Mouse (Mus musculus) MEL (cell line): ENCODE measurements around the gene Gm28374. TPM values are rescaled to one million over a fixed set of nuclear protein-coding genes. Genes with fewer than 3 reads are reported as not detected.

Experiments used
- DNase-seq: peaks from one replicate; pipeline ENCODE4 v3.0.0; 2011; ENCODE audit warnings: low read depth, low spot score
- H3K27ac ChIP-seq: 2 replicates; pipeline ENCODE4 v1.5.1; 2012; ENCODE audit warnings: low read depth, mild to moderate bottlenecking, control low read depth, low read length, moderate library complexity; ENCODE audit not compliant: control insufficient read depth
- H3K27me3 ChIP-seq, 2 experiments: fragments of 150-350 bp in 1 of 2; sonication (generic) in 1 of 2; 2 replicates each; pipeline ENCODE4 v1.6.1; 2012; ENCODE audit warnings: low read length in 2 of 2, mild to moderate bottlenecking in 2 of 2, improper control_type of control experiment in 1 of 2, moderate library complexity in 1 of 2; ENCODE audit not compliant: insufficient read depth in 2 of 2, control insufficient read depth in 1 of 2
- H3K36me3 ChIP-seq, 2 experiments: 2 replicates each; pipeline ENCODE4 v1.6.1; 2012 to 2014; ENCODE audit warnings: low read length in 2 of 2, improper control_type of control experiment in 1 of 2, inconsistent platforms in 1 of 2, mild to moderate bottlenecking in 1 of 2; ENCODE audit not compliant: insufficient read depth in 2 of 2, control insufficient read depth in 1 of 2
- H3K4me1 ChIP-seq, 2 experiments: fragments of 150-350 bp in 1 of 2; sonication (generic) in 1 of 2; 2 replicates each; pipeline ENCODE4 v1.6.1; 2012; ENCODE audit warnings: low read length in 2 of 2, improper control_type of control experiment in 1 of 2, mild to moderate bottlenecking in 1 of 2; ENCODE audit not compliant: insufficient read depth in 2 of 2, control insufficient read depth in 1 of 2
- H3K4me3 ChIP-seq, 2 experiments: fragments of 150-350 bp in 1 of 2; sonication (generic) in 1 of 2; 2 replicates each; pipeline ENCODE4 v1.5.1; 2012; ENCODE audit warnings: low read depth in 2 of 2, low read length in 2 of 2, mild to moderate bottlenecking in 2 of 2, moderate library complexity in 2 of 2, control low read depth in 1 of 2, improper control_type of control experiment in 1 of 2; ENCODE audit not compliant: control insufficient read depth in 1 of 2, insufficient read depth in 1 of 2
- H3K79me2 ChIP-seq: 2 replicates; pipeline ENCODE4 v1.6.1; 2012; ENCODE audit warnings: mild to moderate bottlenecking, low read length, moderate library complexity; ENCODE audit not compliant: control insufficient read depth, poor library complexity, insufficient read depth
- H3K9ac ChIP-seq: 2 replicates; pipeline ENCODE4 v1.6.1; 2012; ENCODE audit warnings: low read depth, mild to moderate bottlenecking, control low read depth, low read length, moderate library complexity; ENCODE audit not compliant: control insufficient read depth, poor library complexity, severe bottlenecking
- H3K9me3 ChIP-seq: fragments of 150-350 bp; sonication (generic); replicated peaks from 2 replicates; pipeline ENCODE4 v1.6.1; 2012; ENCODE audit warnings: mild to moderate bottlenecking, low read length, improper control_type of control experiment, moderate library complexity; ENCODE audit not compliant: insufficient read depth
- BHLHE40 ChIP-seq: IDR thresholded peaks from 2 replicates; pipeline ENCODE4 v1.6.1; 2012; ENCODE audit warnings: low read depth, mild to moderate bottlenecking, inconsistent platforms, low read length, improper control_type of control experiment, borderline replicate concordance
- CHD1 ChIP-seq: IDR thresholded peaks from 2 replicates; pipeline ENCODE4 v1.6.1; 2012; ENCODE audit warnings: low read depth, mild to moderate bottlenecking, inconsistent platforms, low read length, improper control_type of control experiment
- CHD2 ChIP-seq: IDR thresholded peaks from 2 replicates; pipeline ENCODE4 v1.6.1; 2011; ENCODE audit warnings: low read length, improper control_type of control experiment
- ELF1 ChIP-seq: IDR thresholded peaks from 2 replicates; pipeline ENCODE4 v1.6.1; 2014; ENCODE audit warnings: low read depth, mild to moderate bottlenecking, inconsistent platforms, low read length, improper control_type of control experiment, moderate library complexity
- ETS1 ChIP-seq: IDR thresholded peaks from 2 replicates; pipeline ENCODE4 v1.6.1; 2012; ENCODE audit warnings: low read depth, mild to moderate bottlenecking, inconsistent platforms, low read length, improper control_type of control experiment, moderate library complexity
- GABPA ChIP-seq: IDR thresholded peaks from 2 replicates; pipeline ENCODE4 v1.6.1; 2012; ENCODE audit warnings: low read depth, mild to moderate bottlenecking, inconsistent platforms, low read length, improper control_type of control experiment, moderate library complexity
- HCFC1 ChIP-seq: IDR thresholded peaks from 2 replicates; pipeline ENCODE4 v1.6.1; 2012; ENCODE audit warnings: low read depth, mild to moderate bottlenecking, inconsistent platforms, low read length, improper control_type of control experiment, moderate library complexity
- JUND ChIP-seq: IDR thresholded peaks from 2 replicates; pipeline ENCODE4 v1.6.1; 2011; ENCODE audit warnings: low read depth, mild to moderate bottlenecking, improper control_type of control experiment, low read length
- KAT2A ChIP-seq: conservative IDR thresholded peaks from 2 replicates; pipeline ENCODE4 v1.6.1; 2012; ENCODE audit warnings: low read depth, low read length, improper control_type of control experiment, inconsistent platforms
- MAFK ChIP-seq: IDR thresholded peaks from 2 replicates; pipeline ENCODE4 v1.6.1; 2011; ENCODE audit warnings: low read depth, mild to moderate bottlenecking, low read length, improper control_type of control experiment, borderline replicate concordance
- MAX ChIP-seq: IDR thresholded peaks from 2 replicates; pipeline ENCODE4 v1.6.1; 2011; ENCODE audit warnings: low read length, improper control_type of control experiment
- MYB ChIP-seq: IDR thresholded peaks from 2 replicates; pipeline ENCODE4 v1.6.1; 2011; ENCODE audit warnings: mild to moderate bottlenecking, low read depth, low read length, improper control_type of control experiment
- MYC ChIP-seq: IDR thresholded peaks from 2 replicates; pipeline ENCODE4 v1.6.1; 2011; ENCODE audit warnings: low read depth, mild to moderate bottlenecking, low read length, improper control_type of control experiment, moderate library complexity
- POLR2A ChIP-seq, 2 experiments: IDR thresholded peaks; 2 replicates each; pipeline ENCODE4 v1.6.1; 2011 to 2012; ENCODE audit warnings: low read length in 2 of 2, mild to moderate bottlenecking in 2 of 2, control low read depth in 1 of 2, improper control_type of control experiment in 1 of 2, low read depth in 1 of 2, moderate library complexity in 1 of 2; ENCODE audit not compliant: control insufficient read depth in 1 of 2, insufficient read depth in 1 of 2, poor library complexity in 1 of 2
- POLR2AphosphoS2 ChIP-seq: IDR thresholded peaks from 2 replicates; pipeline ENCODE4 v1.6.1; 2011; ENCODE audit warnings: low read length, improper control_type of control experiment
- POLR2AphosphoS5 ChIP-seq: IDR thresholded peaks from 2 replicates; pipeline ENCODE4 v1.6.1; 2012; ENCODE audit warnings: low read depth, borderline replicate concordance, mild to moderate bottlenecking, inconsistent platforms, low read length, moderate library complexity, mixed read lengths
- RAD21 ChIP-seq: IDR thresholded peaks from 2 replicates; pipeline ENCODE4 v1.6.1; 2011; ENCODE audit warnings: mild to moderate bottlenecking, low read depth, low read length, improper control_type of control experiment
- SIN3A ChIP-seq: IDR thresholded peaks from 2 replicates; pipeline ENCODE4 v1.6.1; 2012; ENCODE audit warnings: low read length, improper control_type of control experiment, inconsistent platforms
- SMC3 ChIP-seq: IDR thresholded peaks from 2 replicates; pipeline ENCODE4 v1.6.1; 2011; ENCODE audit warnings: low read depth, low read length, improper control_type of control experiment
- TAL1 ChIP-seq: IDR thresholded peaks from 2 replicates; pipeline ENCODE4 v1.6.1; 2012; ENCODE audit warnings: mild to moderate bottlenecking, inconsistent platforms, low read length, moderate library complexity, mixed read lengths
- TBP ChIP-seq: IDR thresholded peaks from 2 replicates; pipeline ENCODE4 v1.8.0; 2011; ENCODE audit warnings: low read depth, low read length, improper control_type of control experiment
- ZC3H11A ChIP-seq: IDR thresholded peaks from 2 replicates; pipeline ENCODE4 v1.6.1; 2012; ENCODE audit warnings: low read depth, mild to moderate bottlenecking, inconsistent platforms, low read length, improper control_type of control experiment
- ZMIZ1 ChIP-seq: IDR thresholded peaks from 2 replicates; pipeline ENCODE4 v1.6.1; 2012; ENCODE audit warnings: low read depth, mild to moderate bottlenecking, inconsistent platforms, low read length, improper control_type of control experiment, moderate library complexity
- polyA plus RNA-seq, 2 experiments: library from polyadenylated mRNA; stranded (reverse) in 1 of 2; unstranded in 1 of 2; fragments of >175 nt in 1 of 2; fragments of >200 nt in 1 of 2; gene quantifications; 2 replicates each; pipeline versions ENCODE4 v1.2.1 to v1.2.4; 2012; ENCODE audit warnings: low replicate concordance in 2 of 2, low read depth in 1 of 2; ENCODE audit not compliant: insufficient read length in 2 of 2, insufficient read depth in 1 of 2, missing spikeins in 1 of 2
- total RNA-seq: library from RNA; depleted of rRNA; stranded (reverse); fragments of 300-350 nt; gene quantifications from 2 replicates; pipeline ENCODE4 v1.2.3, GENCODE M21; 2012

Gene Gm28374
- total and polyA plus RNA-seq, 3 experiments = 0.42 to 0.46 TPM; not detected in 1

DNA sequence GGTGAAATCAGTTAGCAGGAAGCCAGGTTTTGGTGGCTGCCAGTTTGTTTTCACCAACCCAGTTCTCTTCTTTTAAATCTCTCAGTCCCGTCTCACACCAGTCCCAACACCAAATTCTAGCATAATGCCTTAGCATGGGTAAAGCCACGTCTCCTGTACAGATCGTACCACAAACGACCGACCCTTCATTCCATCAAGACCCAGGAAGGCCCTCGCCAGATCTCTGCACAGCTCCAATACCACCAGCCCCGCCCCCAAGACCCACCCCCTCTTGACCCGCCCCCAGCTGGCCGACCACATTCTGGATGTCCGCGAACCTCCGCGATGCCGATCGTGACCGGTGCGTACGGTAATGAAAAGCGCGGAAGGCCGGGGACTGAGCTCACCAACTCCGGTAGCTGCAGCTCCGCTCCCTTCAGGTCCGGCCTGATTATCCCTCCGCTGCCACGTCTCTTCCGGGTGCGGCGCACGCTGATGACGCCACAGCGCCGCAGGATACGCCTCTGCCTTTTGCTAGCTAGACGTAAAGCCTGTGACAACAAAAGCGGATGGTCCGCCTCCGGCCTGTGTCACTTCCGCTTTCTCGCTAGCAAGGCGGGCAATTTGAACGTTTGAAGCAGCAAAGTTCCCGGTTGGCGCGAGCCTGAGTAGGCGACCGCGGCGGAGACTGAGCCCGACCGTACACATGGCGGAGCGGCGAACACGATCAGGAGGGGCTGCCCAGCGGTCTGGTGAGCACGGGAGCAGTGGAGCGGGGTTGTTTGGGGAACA, 2.6 kb upstream of the Gm28374 start, which contains the start of the genes Zfpl1 and Cdca5 (continued):
- TF ChIP-seq HCFC1 = peak; percentile 97
- TF ChIP-seq MYB = no peak
- peak; percentile 74 to 83; a peak in 3 of 4 replicates for TF ChIP-seq POLR2A (IDR thresholded peaks at IDR 0.05; ENCODE audit: control insufficient read depth in 1 of 2, insufficient read depth in 1 of 2, low read depth in 1 of 2, low read length in 2 of 2, poor library complexity in 1 of 2)
- no peak for TF ChIP-seq SMC3
- TF ChIP-seq MAX = peak; percentile 82
- no peak for TF ChIP-seq MAFK
- TF ChIP-seq BHLHE40 = no peak
- TF ChIP-seq CHD2 = no peak
- TF ChIP-seq POLR2AphosphoS2 = peak; percentile 45; the same call in 1 of the 2 replicates
- TF ChIP-seq KAT2A = peak; percentile 84
- TF ChIP-seq TBP = peak; percentile 65; the same call in 1 of the 2 replicates

DNA sequence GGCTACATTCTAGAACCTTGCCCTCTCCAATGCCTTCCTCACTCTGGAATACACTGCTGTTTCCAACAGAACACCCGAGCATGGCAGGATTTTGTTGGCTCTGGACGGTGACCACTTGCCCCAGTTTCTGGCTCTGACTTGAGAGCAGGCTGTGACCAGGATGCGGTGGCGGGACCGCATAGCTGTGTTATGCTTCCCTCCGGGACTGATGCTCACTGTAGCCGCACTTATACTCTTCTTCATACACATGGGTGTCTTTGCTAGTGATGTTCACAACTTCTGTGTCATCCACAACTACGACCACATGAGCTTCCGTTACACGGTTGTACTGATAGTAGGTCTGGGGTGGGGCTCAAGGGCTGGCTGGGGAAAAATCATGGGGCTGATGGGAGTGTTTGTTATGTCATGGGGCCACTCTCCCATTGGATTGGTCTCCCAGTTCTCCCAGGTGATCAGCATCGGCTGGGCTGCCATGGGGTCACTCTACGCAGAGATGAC, 2.0 kb downstream of the Gm28374 start, which contains the start of gene Tmem262:
Gene Tmem262 (plus strand): TSS at position 51 of the 498 bp plus-strand sequence.
- Histone ChIP-seq H3K27me3 (no peaks in the 10 kb centered on the region), H3K4me3 (no peak within 1 kb of the TSS), H3K9ac (no peak within 1 kb of the TSS), H3K36me3 (peaks cover 0 to 4% of the 10 kb centered on the region in 2 experiments; a peak in 1 of 4 replicates), H3K27ac (no peak within 1 kb of the TSS), H3K4me1 (peaks cover 0 to 12% of the 10 kb centered on the region in 2 experiments; a peak in 2 of 4 replicates), H3K79me2 (peaks cover 22% of the 10 kb centered on the region), H3K9me3 (no peaks in the 10 kb centered on the region)
- TF ChIP-seq POLR2AphosphoS5 = no peak
- no peak for TF ChIP-seq MYB
- no peak for TF ChIP-seq ETS1
- TF ChIP-seq TAL1 = no peak
- TF ChIP-seq BHLHE40 = no peak
- no peak for TF ChIP-seq ZC3H11A
- TF ChIP-seq ELF1 = no peak
- no peak for TF ChIP-seq MAFK
- TF ChIP-seq JUND = no peak
- no peak for TF ChIP-seq MAX
- TF ChIP-seq CHD1 = no peak
- no peak for TF ChIP-seq ZMIZ1
- TF ChIP-seq GABPA = no peak
- no peak for TF ChIP-seq POLR2A (IDR thresholded peaks at IDR 0.05; ENCODE audit: control insufficient read depth in 1 of 2, insufficient read depth in 1 of 2, low read depth in 1 of 2, low read length in 2 of 2, poor library complexity in 1 of 2)
- TF ChIP-seq RAD21 = no peak
- TF ChIP-seq KAT2A = no peak
- no peak for TF ChIP-seq SIN3A
- no peak for TF ChIP-seq MYC
- no peak for DNase-seq
